Mouse (Mus musculus): ENCODE data around the gene Elovl6. TPM values are rescaled to one million over a fixed set of nuclear protein-coding genes. Genes with fewer than 3 reads are reported as not detected.

The Elovl6 gene
- polyA plus RNA-seq, 1 experiment, result 40.6 TPM

- H3K27me3 ChIP-seq (ENCODE audit: control insufficient read depth, insufficient read depth, low read length), result no peaks in the 10 kb centered on the region
- no peak overlapping the region for H3K4me3 ChIP-seq (replicated peaks; ENCODE audit: insufficient read depth, low read depth, low read length)
- no peak for DNase-seq
- TF ChIP-seq CTCF (IDR thresholded peaks at IDR 0.05; ENCODE audit: borderline replicate concordance, insufficient read depth, low read depth, low read length), result no peak
- no peak for TF ChIP-seq POLR2A (IDR thresholded peaks at IDR 0.05; ENCODE audit: borderline replicate concordance, insufficient read depth, low read length)
- 77% methylated on average over 7 of the region's 7 CpGs for WGBS
- H3K4me1 ChIP-seq (ENCODE audit: control insufficient read depth, insufficient read depth, low read length), result peaks cover 7% of the 10 kb centered on the region
- H3K27ac ChIP-seq (ENCODE audit: insufficient read depth, low read length), result no peak overlapping the region
These were observed 36.4 kb downstream of the Elovl6 start for GRCm38 (mm10) chr3:129568506-129568905.

GRCm38 (mm10) chr3:129570989-129571388, 38.8 kb downstream of the Elovl6 start:
- WGBS, result 95% methylated on average over 8 of the region's 8 CpGs
- TF ChIP-seq CTCF (IDR thresholded peaks at IDR 0.05; ENCODE audit: borderline replicate concordance, insufficient read depth, low read depth, low read length), result no peak
- no peak for TF ChIP-seq POLR2A (IDR thresholded peaks at IDR 0.05; ENCODE audit: borderline replicate concordance, insufficient read depth, low read length)
- Histone ChIP-seq H3K27me3 (ENCODE audit: control insufficient read depth, insufficient read depth, low read length) (no peaks in the 10 kb centered on the region), H3K4me3 (replicated peaks; ENCODE audit: insufficient read depth, low read depth, low read length) (no peak overlapping the region), H3K4me1 (ENCODE audit: control insufficient read depth, insufficient read depth, low read length) (peaks cover 8% of the 10 kb centered on the region), H3K27ac (ENCODE audit: insufficient read depth, low read length) (no peak overlapping the region)
- DNase-seq, result no peak

DNA sequence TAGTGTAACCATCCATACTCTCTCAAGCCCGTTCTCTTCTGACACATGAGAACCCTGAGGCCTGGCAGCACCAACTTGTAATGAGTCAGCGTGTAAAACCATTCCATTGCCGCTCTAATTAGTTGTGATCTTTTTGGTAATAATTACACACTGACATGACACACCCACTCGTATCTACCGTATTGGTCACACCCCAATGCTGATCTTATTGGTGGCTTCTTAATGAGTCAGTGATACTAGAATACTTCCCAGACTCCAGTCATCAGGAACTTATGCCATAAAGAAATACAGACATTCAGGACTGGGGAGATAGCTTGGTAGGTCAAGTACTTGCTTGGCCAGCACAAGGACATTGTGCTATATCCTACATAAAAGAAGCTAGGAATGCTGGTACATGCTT, 39.5 kb downstream of the Elovl6 start:
- WGBS, result 95% methylated on average over 5 of the region's 5 CpGs
- no peak for TF ChIP-seq CTCF (IDR thresholded peaks at IDR 0.05; ENCODE audit: borderline replicate concordance, insufficient read depth, low read depth, low read length)
- TF ChIP-seq POLR2A (IDR thresholded peaks at IDR 0.05; ENCODE audit: borderline replicate concordance, insufficient read depth, low read length), result no peak

GRCm38 (mm10) chr3:129572959-129573358, 40.8 kb downstream of the Elovl6 start:
- no peak for DNase-seq
- Histone ChIP-seq H3K4me3 (replicated peaks; ENCODE audit: insufficient read depth, low read depth, low read length) (no peak overlapping the region), H3K4me1 (ENCODE audit: control insufficient read depth, insufficient read depth, low read length) (peaks cover 5% of the 10 kb centered on the region), H3K27ac (ENCODE audit: insufficient read depth, low read length) (no peak overlapping the region), H3K27me3 (ENCODE audit: control insufficient read depth, insufficient read depth, low read length) (no peaks in the 10 kb centered on the region)
- WGBS, result 84% methylated on average over 4 of the region's 4 CpGs
- TF ChIP-seq CTCF (IDR thresholded peaks at IDR 0.05; ENCODE audit: borderline replicate concordance, insufficient read depth, low read depth, low read length) (no peak), POLR2A (IDR thresholded peaks at IDR 0.05; ENCODE audit: borderline replicate concordance, insufficient read depth, low read length) (no peak)

More for the DNA sequence above, 39.5 kb downstream of the Elovl6 start:
- Histone ChIP-seq H3K27ac (ENCODE audit: insufficient read depth, low read length) (no peak overlapping the region), H3K4me3 (replicated peaks; ENCODE audit: insufficient read depth, low read depth, low read length) (no peak overlapping the region), H3K27me3 (ENCODE audit: control insufficient read depth, insufficient read depth, low read length) (no peaks in the 10 kb centered on the region), H3K4me1 (ENCODE audit: control insufficient read depth, insufficient read depth, low read length) (peaks cover 7% of the 10 kb centered on the region)
- no peak for DNase-seq

- no peak overlapping the region for H3K27ac ChIP-seq (ENCODE audit: insufficient read depth, low read length)
- H3K4me3 ChIP-seq (replicated peaks; ENCODE audit: insufficient read depth, low read depth, low read length), result no peak overlapping the region
- TF ChIP-seq CTCF (IDR thresholded peaks at IDR 0.05; ENCODE audit: borderline replicate concordance, insufficient read depth, low read depth, low read length), result no peak
- no peak for TF ChIP-seq POLR2A (IDR thresholded peaks at IDR 0.05; ENCODE audit: borderline replicate concordance, insufficient read depth, low read length)
- no peak for DNase-seq
- H3K27me3 ChIP-seq (ENCODE audit: control insufficient read depth, insufficient read depth, low read length), result no peaks in the 10 kb centered on the region
- peaks cover 5% of the 10 kb centered on the region for H3K4me1 ChIP-seq (ENCODE audit: control insufficient read depth, insufficient read depth, low read length)
- 84% methylated on average over 4 of the region's 4 CpGs for WGBS
These were observed 41.5 kb downstream of the Elovl6 start for GRCm38 (mm10) chr3:129573609-129574008.

DNA sequence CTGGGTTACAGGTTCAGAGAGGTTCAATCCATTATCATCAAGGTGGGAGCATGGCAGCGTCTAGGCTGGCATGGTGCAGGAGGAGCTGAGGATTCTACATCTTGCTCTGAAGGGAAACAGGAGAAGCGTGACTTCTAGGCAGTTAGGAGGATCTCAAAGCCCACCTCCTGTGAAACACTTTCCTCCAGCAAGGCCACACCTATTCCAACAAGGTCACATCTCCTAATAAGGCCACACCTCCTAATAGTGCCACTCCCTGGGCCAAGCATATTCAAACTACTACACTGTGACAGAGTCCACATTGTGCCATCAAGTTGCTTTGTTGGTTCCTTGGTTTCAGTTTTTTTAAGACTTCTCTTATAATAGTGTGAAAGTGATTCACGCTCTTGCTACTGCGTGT, 42.9 kb downstream of the Elovl6 start:
- Histone ChIP-seq H3K4me1 (ENCODE audit: control insufficient read depth, insufficient read depth, low read length) (peaks cover 10% of the 10 kb centered on the region), H3K27me3 (ENCODE audit: control insufficient read depth, insufficient read depth, low read length) (no peaks in the 10 kb centered on the region), H3K27ac (ENCODE audit: insufficient read depth, low read length) (no peak overlapping the region), H3K4me3 (replicated peaks; ENCODE audit: insufficient read depth, low read depth, low read length) (no peak overlapping the region)
- 96% methylated on average over 4 of the region's 4 CpGs for WGBS
- DNase-seq, result no peak
- TF ChIP-seq CTCF (IDR thresholded peaks at IDR 0.05; ENCODE audit: borderline replicate concordance, insufficient read depth, low read depth, low read length) (no peak), POLR2A (IDR thresholded peaks at IDR 0.05; ENCODE audit: borderline replicate concordance, insufficient read depth, low read length) (no peak)

GRCm38 (mm10) chr3:129576522-129576921, 44.4 kb downstream of the Elovl6 start:
- H3K4me3 ChIP-seq (replicated peaks; ENCODE audit: insufficient read depth, low read depth, low read length), result no peak overlapping the region
- TF ChIP-seq POLR2A (IDR thresholded peaks at IDR 0.05; ENCODE audit: borderline replicate concordance, insufficient read depth, low read length), result no peak
- TF ChIP-seq CTCF (IDR thresholded peaks at IDR 0.05; ENCODE audit: borderline replicate concordance, insufficient read depth, low read depth, low read length), result no peak
- peaks cover 22% of the 10 kb centered on the region for H3K4me1 ChIP-seq (ENCODE audit: control insufficient read depth, insufficient read depth, low read length)
- H3K27me3 ChIP-seq (ENCODE audit: control insufficient read depth, insufficient read depth, low read length), result no peaks in the 10 kb centered on the region
- no peak overlapping the region for H3K27ac ChIP-seq (ENCODE audit: insufficient read depth, low read length)
- WGBS, result 94% methylated on average over 6 of the region's 6 CpGs
- no peak for DNase-seq

DNA sequence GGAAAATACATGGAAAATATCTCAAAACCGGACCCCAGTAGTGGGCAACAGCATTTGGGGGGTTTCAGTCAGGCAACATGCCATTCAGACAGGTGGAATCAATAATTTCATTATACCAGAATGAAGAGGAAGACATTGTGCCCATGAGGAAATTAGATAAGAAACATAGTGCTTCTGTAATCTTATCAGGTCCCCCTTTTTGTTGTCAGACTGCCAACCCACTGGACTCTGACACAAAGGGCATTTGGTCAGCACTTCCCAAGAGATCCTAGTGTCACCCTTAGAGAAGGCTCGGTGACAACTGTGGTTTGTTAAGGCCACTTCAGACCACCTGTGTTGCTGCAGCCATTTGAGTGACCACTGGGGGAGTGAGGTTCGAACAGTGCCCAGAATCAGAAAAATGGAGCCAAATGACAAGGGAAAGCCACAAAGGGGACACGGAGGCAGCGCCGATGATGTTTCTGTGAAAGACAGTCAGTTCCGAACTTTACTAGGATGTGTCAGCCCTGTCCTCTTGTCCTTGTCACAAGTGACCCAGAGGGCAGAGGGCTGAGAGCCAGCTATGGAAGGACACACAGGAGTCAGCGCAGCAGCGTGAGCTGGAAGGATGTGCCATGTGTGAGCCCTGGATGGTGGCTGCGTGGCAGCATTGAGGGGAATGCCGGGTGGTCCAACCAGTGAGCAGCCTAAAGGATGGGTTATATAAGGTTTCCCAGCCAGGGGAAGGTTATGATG, 46.8 kb downstream of the Elovl6 start:
- 88% methylated on average over 11 of the region's 11 CpGs for WGBS
- Histone ChIP-seq H3K27me3 (ENCODE audit: control insufficient read depth, insufficient read depth, low read length) (no peaks in the 10 kb centered on the region), H3K27ac (ENCODE audit: insufficient read depth, low read length) (no peak overlapping the region), H3K4me3 (replicated peaks; ENCODE audit: insufficient read depth, low read depth, low read length) (no peak overlapping the region), H3K4me1 (ENCODE audit: control insufficient read depth, insufficient read depth, low read length) (peaks cover 17% of the 10 kb centered on the region)
- TF ChIP-seq POLR2A (IDR thresholded peaks at IDR 0.05; ENCODE audit: borderline replicate concordance, insufficient read depth, low read length) (no peak), CTCF (IDR thresholded peaks at IDR 0.05; ENCODE audit: borderline replicate concordance, insufficient read depth, low read depth, low read length) (no peak)
- DNase-seq, result no peak

Data from cerebellum, adult 2 months (tissue).